Mouse (Mus musculus) limb, embryonic 11.5 days (tissue): ENCODE results near the gene Miox. TPM values are rescaled to one million over a fixed set of nuclear protein-coding genes. Genes with fewer than 3 reads are reported as not detected.

Source experiments
- ATAC-seq: fragments of 200-750 bp; cut with Nextera tagmentation; 2 replicates; pipeline ENCODE4 v1.8.0; 2017; ENCODE audit warnings: low read depth; ENCODE audit not compliant: insufficient number of reproducible peaks, low FRiP score, low TSS enrichment
- DNase-seq: peaks from one replicate; pipeline ENCODE4 v3.0.0-alpha.2; 2015; ENCODE audit warnings: low spot score
- H3K27ac ChIP-seq: fragments of 300-500 bp; sonication (generic); replicated peaks from 2 replicates; pipeline ENCODE4 v1.5.1; 2014; ENCODE audit warnings: low read depth, mild to moderate bottlenecking, low read length
- H3K27me3 ChIP-seq: fragments of 300-500 bp; sonication (generic); 2 replicates; pipeline ENCODE4 v1.6.1; 2014; ENCODE audit warnings: mild to moderate bottlenecking, low read length, mixed read lengths; ENCODE audit not compliant: control insufficient read depth, insufficient read depth
- H3K36me3 ChIP-seq: fragments of 300-500 bp; sonication (generic); 2 replicates; pipeline ENCODE4 v1.6.1; 2014; ENCODE audit warnings: mild to moderate bottlenecking, low read length, moderate library complexity, mixed read lengths; ENCODE audit not compliant: control insufficient read depth, insufficient read depth
- H3K4me1 ChIP-seq: fragments of 300-500 bp; sonication (generic); 2 replicates; pipeline ENCODE4 v1.6.1; 2014; ENCODE audit warnings: low read length, mixed read lengths; ENCODE audit not compliant: control insufficient read depth, insufficient read depth
- H3K4me2 ChIP-seq: fragments of 300-500 bp; sonication (generic); 2 replicates; pipeline ENCODE4 v1.6.1; 2014; ENCODE audit warnings: low read depth, mild to moderate bottlenecking, moderate library complexity; ENCODE audit not compliant: severe bottlenecking
- H3K4me3 ChIP-seq: fragments of 300-500 bp; sonication (generic); 2 replicates; pipeline ENCODE4 v1.5.1; 2014; ENCODE audit warnings: low read depth, low read length
- H3K9ac ChIP-seq: fragments of 300-500 bp; sonication (generic); 2 replicates; pipeline ENCODE4 v1.6.1; 2014; ENCODE audit warnings: mild to moderate bottlenecking, low read length
- H3K9me3 ChIP-seq: fragments of 300-500 bp; sonication (generic); 2 replicates; pipeline ENCODE4 v1.6.1; 2016; ENCODE audit warnings: low read length; ENCODE audit not compliant: control insufficient read depth
- WGBS: fragments of 180-500 bp; shearing (Covaris S2); extraction: QIAGEN DNeasy Blood & Tissue Kit; methylation state at CpG from one replicate; pipeline ENCODE4 v1.1.7; 2014; 5-methylcytosine and 5-hydroxymethylcytosine counted together
- polyA plus RNA-seq: library from polyadenylated mRNA; unstranded; fragments of >200 nt; fragmentation: Nextera tagmentation; extraction: Ambion mirVana; gene quantifications from 2 replicates; pipeline ENCODE4 v1.2.1, GENCODE M21; 2014

The Miox gene
- not detected in 2 replicates for polyA plus RNA-seq

GRCm38 (mm10) chr15:89334271-89334670 is at the start of gene Miox:
Miox (plus strand) TSS chr15:89334398.
- DNase-seq (no peak), ATAC-seq (no peak)
- Histone ChIP-seq H3K4me2 (no peak within 1 kb of the TSS), H3K9me3 (no peaks in the 10 kb centered on the region), H3K27me3 (no peaks in the 10 kb centered on the region), H3K27ac (no peak within 1 kb of the TSS), H3K4me1 (no peaks in the 10 kb centered on the region), H3K9ac (no peak within 1 kb of the TSS), H3K36me3 (no peaks in the 10 kb centered on the region), H3K4me3 (no peak within 1 kb of the TSS)
- 88% methylated on average over 7 of the region's 7 CpGs for WGBS

GRCm38 (mm10) chr15:89285004-89285403 is 49.2 kb upstream of the Miox start:
- H3K27me3 ChIP-seq: no peaks in the 10 kb centered on the region
- no peaks in the 10 kb centered on the region for H3K9me3 ChIP-seq
- ATAC-seq: no peak
- no peak for DNase-seq
- H3K9ac ChIP-seq: no peak overlapping the region
- no peak overlapping the region for H3K4me3 ChIP-seq
- H3K4me2 ChIP-seq: no peak overlapping the region
- no peak overlapping the region for H3K27ac ChIP-seq
- H3K4me1 ChIP-seq: no peaks in the 10 kb centered on the region
- peaks cover 26% of the 10 kb centered on the region; the same call in 1 of the 2 replicates for H3K36me3 ChIP-seq

GRCm38 (mm10) chr15:89285478-89285877 is 48.7 kb upstream of the Miox start:
- 90% methylated on average over 5 of the region's 5 CpGs for WGBS
- H3K4me2 ChIP-seq: no peak overlapping the region
- H3K27me3 ChIP-seq: no peaks in the 10 kb centered on the region
- H3K36me3 ChIP-seq: peaks cover 24% of the 10 kb centered on the region; the same call in 1 of the 2 replicates
- DNase-seq (no peak), ATAC-seq (no peak)
- no peaks in the 10 kb centered on the region for H3K4me1 ChIP-seq
- H3K9me3 ChIP-seq: no peaks in the 10 kb centered on the region
- no peak overlapping the region for H3K4me3 ChIP-seq
- H3K27ac ChIP-seq: no peak overlapping the region
- no peak overlapping the region for H3K9ac ChIP-seq

- H3K36me3 ChIP-seq: peaks cover 22% of the 10 kb centered on the region; the same call in 1 of the 2 replicates
- 77% methylated on average over 7 of the region's 7 CpGs for WGBS
- H3K9ac ChIP-seq: no peak overlapping the region
- no peaks in the 10 kb centered on the region for H3K4me1 ChIP-seq
- no peak overlapping the region for H3K4me3 ChIP-seq
- DNase-seq (no peak), ATAC-seq (no peak)
- H3K9me3 ChIP-seq: no peaks in the 10 kb centered on the region
- H3K4me2 ChIP-seq: no peak overlapping the region
- no peaks in the 10 kb centered on the region for H3K27me3 ChIP-seq
- H3K27ac ChIP-seq: no peak overlapping the region
These were observed 48.1 kb upstream of the Miox start for GRCm38 (mm10) chr15:89286114-89286513.

DNA sequence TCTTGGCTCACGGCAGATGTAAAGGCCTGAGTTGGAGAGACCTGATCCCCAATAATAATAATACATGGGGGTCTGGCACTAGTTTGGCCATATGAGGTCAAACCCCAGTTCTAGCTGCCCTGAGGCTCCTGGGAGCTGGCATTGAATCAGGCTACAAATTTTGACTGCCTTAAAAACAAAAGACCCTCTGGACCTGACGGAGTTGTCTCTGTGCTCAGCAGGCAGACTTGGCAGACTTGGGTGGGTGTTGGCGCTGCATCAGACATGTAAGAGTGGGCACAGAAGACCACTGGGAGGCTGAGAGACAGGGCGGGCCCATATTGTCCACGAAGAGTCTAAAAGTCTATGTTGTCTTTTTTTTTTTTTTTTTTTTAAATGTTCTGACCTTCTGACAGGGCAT is 47.6 kb upstream of the Miox start:
- Histone ChIP-seq H3K9ac (no peak overlapping the region), H3K4me1 (no peaks in the 10 kb centered on the region), H3K27ac (no peak overlapping the region), H3K36me3 (peaks cover 22% of the 10 kb centered on the region; the same call in 1 of the 2 replicates), H3K4me3 (no peak overlapping the region), H3K4me2 (no peak overlapping the region), H3K27me3 (no peaks in the 10 kb centered on the region), H3K9me3 (no peaks in the 10 kb centered on the region)
- DNase-seq (no peak), ATAC-seq (no peak)
- 95% methylated on average over 5 of the region's 5 CpGs for WGBS

DNA sequence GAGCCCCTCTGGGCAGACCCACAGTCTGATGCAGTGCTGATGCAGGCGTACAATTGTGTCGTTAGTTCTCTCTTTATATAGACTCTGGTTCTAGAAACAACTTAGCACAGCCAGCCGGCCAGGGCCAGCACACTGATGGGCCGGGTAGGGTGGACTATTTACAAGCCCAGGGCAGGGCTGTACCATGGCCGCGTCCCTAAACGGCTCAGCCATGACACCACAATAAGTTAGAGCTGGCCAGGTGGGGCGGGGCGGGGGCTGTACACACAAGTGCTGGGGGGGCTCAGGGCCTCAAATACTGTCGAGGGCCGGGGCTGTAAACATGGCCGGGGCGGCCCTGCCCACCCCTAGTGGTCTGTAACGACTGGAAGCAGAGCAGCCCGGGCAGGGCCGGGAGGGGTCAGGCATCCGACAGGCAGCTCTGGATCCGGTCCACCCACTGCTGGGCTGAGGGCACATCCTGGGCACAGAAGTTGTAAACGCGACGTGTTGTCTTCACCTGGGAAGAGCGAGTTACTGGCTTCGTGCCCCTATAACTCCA is 45.9 kb upstream of the Miox start:
- 88% methylated on average over 23 of the region's 23 CpGs for WGBS
- DNase-seq (no peak), ATAC-seq (no peak)
- Histone ChIP-seq H3K9me3 (no peaks in the 10 kb centered on the region), H3K4me2 (no peak overlapping the region), H3K27me3 (no peaks in the 10 kb centered on the region), H3K9ac (no peak overlapping the region), H3K27ac (no peak overlapping the region), H3K4me3 (no peak overlapping the region), H3K4me1 (no peaks in the 10 kb centered on the region), H3K36me3 (peaks cover 25% of the 10 kb centered on the region; the same call in 1 of the 2 replicates)

- ATAC-seq (no peak), DNase-seq (no peak)
- Histone ChIP-seq H3K9ac (no peak overlapping the region), H3K27ac (no peak overlapping the region), H3K27me3 (no peaks in the 10 kb centered on the region), H3K4me2 (no peak overlapping the region), H3K36me3 (peaks cover 30% of the 10 kb centered on the region; the same call in 1 of the 2 replicates), H3K9me3 (no peaks in the 10 kb centered on the region), H3K4me1 (no peaks in the 10 kb centered on the region), H3K4me3 (no peak overlapping the region)
- 95% methylated on average over 11 of the region's 11 CpGs for WGBS
These were observed 44.7 kb upstream of the Miox start for GRCm38 (mm10) chr15:89289455-89289854.

DNA sequence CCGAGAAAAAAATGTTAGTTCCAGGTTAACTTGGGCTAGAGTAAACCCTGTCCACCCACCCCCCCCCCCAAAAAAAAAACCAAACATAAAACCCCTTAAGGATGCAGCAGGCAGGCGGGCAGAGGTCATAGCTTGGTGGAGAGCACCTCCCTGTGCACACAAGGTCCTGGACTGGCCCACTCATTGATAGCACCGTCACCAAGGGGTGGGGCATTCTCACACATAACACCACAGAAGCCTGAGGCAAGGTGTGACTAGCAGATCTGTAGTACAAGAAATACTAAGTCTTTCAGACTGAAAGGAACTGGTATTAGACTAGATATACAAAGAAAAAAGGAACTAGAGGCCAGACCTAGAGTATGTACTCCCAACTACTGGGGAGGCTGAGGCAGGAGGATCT is 42.7 kb upstream of the Miox start:
- Histone ChIP-seq H3K9ac (no peak overlapping the region), H3K27ac (no peak overlapping the region), H3K27me3 (no peaks in the 10 kb centered on the region), H3K4me1 (no peaks in the 10 kb centered on the region), H3K4me2 (no peak overlapping the region), H3K36me3 (peaks cover 34% of the 10 kb centered on the region; the same call in 1 of the 2 replicates), H3K9me3 (no peaks in the 10 kb centered on the region), H3K4me3 (no peak overlapping the region)
- DNase-seq (no peak), ATAC-seq (no peak)
- 92% methylated on average over 3 of the region's 3 CpGs for WGBS

- Histone ChIP-seq H3K4me2 (no peak overlapping the region), H3K9ac (no peak overlapping the region), H3K9me3 (no peaks in the 10 kb centered on the region), H3K27me3 (no peaks in the 10 kb centered on the region), H3K4me3 (no peak overlapping the region), H3K36me3 (peaks cover 30% of the 10 kb centered on the region; the same call in 1 of the 2 replicates), H3K27ac (no peak overlapping the region), H3K4me1 (no peaks in the 10 kb centered on the region)
- DNase-seq (no peak), ATAC-seq (no peak)
- WGBS: 91% methylated on average over 2 of the region's 2 CpGs
These were observed 41.4 kb upstream of the Miox start for GRCm38 (mm10) chr15:89292795-89293194.
